Mouse (Mus musculus): ENCODE data around the gene Abcc10.

Abcc10 gene

DNA sequence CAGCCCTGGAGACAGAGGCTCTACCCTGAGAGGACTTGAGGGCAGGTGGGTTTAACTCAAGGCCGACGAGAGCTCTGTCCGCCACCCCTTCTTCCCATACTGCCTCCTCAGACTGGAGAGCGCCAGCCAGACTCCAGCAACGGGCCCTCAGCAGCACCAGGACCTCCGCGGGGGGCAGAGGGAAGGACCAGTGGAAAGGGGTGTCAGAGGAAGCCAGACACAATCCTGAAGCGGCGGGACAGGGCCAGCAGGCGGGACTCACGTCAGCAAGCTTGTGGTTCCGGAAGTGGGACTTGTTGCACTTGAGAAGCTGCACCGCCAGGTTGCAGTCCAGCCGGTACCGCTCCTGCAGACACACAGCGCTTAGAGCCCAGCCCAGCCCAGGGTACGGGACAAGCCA is 68.5 kb downstream of the Abcc10 start:
- no peak for DNase-seq (ENCODE audit: low spot score in 2 of 2)

- DNase-seq (ENCODE audit: low spot score in 2 of 2), result no peak
These were observed 69.7 kb downstream of the Abcc10 start for GRCm38 (mm10) chr17:46258279-46259053.

- DNase-seq (ENCODE audit: low spot score in 2 of 2), result no peak
These were observed 73.0 kb downstream of the Abcc10 start for GRCm38 (mm10) chr17:46255147-46255546.

- peak in 1 of 2 experiments; percentile 55 for DNase-seq (ENCODE audit: low spot score in 2 of 2)
These were observed 74.0 kb downstream of the Abcc10 start for GRCm38 (mm10) chr17:46254106-46254505.

GRCm38 (mm10) chr17:46253452-46254084 is 74.6 kb downstream of the Abcc10 start, which contains the start of gene Lrrc73:
Lrrc73 (plus strand) TSS chr17:46253531.
- peak; percentile 93 to 94 for DNase-seq (ENCODE audit: low spot score in 2 of 2)

Measured in frontal cortex, postnatal 10 days (tissue).